Mouse (Mus musculus): ENCODE measurements around the gene Tnfrsf21. TPM values are rescaled to one million over a fixed set of nuclear protein-coding genes. Genes with fewer than 3 reads are reported as not detected.
A peak's percentile ranks its signal among the peaks of the same experiment; 100 is the strongest.

The Tnfrsf21 gene
- polyA plus RNA-seq, 1 experiment = 40.1 TPM

- no peak for DNase-seq (ENCODE audit: low read depth)
Observed at GRCm38 (mm10) chr17:43076801-43077493, 60.6 kb downstream of the Tnfrsf21 start.

GRCm38 (mm10) chr17:43077540-43077939 is 61.2 kb downstream of the Tnfrsf21 start:
- no peak for DNase-seq (ENCODE audit: low read depth)

GRCm38 (mm10) chr17:43081225-43081624 is 64.9 kb downstream of the Tnfrsf21 start:
- DNase-seq (ENCODE audit: low read depth) = peak; percentile 50

- no peak for DNase-seq (ENCODE audit: low read depth)
Observed at GRCm38 (mm10) chr17:43089496-43089895, 73.1 kb downstream of the Tnfrsf21 start.

- no peak for DNase-seq (ENCODE audit: low read depth)
Observed at GRCm38 (mm10) chr17:43090948-43091724, 74.8 kb downstream of the Tnfrsf21 start.

- no peak for DNase-seq (ENCODE audit: low read depth)
Observed at GRCm38 (mm10) chr17:43092280-43092995, 76.1 kb downstream of the Tnfrsf21 start.

- DNase-seq (ENCODE audit: low read depth) = no peak
Observed at GRCm38 (mm10) chr17:43094285-43094684, 77.9 kb downstream of the Tnfrsf21 start.

GRCm38 (mm10) chr17:43097101-43097688 is 80.8 kb downstream of the Tnfrsf21 start:
- DNase-seq (ENCODE audit: low read depth) = no peak

- no peak for DNase-seq (ENCODE audit: low read depth)
Observed at GRCm38 (mm10) chr17:43106108-43106507, 89.8 kb downstream of the Tnfrsf21 start.

GRCm38 (mm10) chr17:43107338-43107737 is 91.0 kb downstream of the Tnfrsf21 start:
- no peak for DNase-seq (ENCODE audit: low read depth)

- peak; percentile 47 for DNase-seq (ENCODE audit: low read depth)
Observed at GRCm38 (mm10) chr17:43109501-43109900, 93.1 kb downstream of the Tnfrsf21 start.

- DNase-seq (ENCODE audit: low read depth) = no peak
Observed at GRCm38 (mm10) chr17:43110168-43110885, 94.0 kb downstream of the Tnfrsf21 start.

- DNase-seq (ENCODE audit: low read depth) = no peak
Observed at GRCm38 (mm10) chr17:43113391-43113984, 97.1 kb downstream of the Tnfrsf21 start.

GRCm38 (mm10) chr17:43114086-43114581 is 97.8 kb downstream of the Tnfrsf21 start:
- DNase-seq (ENCODE audit: low read depth) = no peak

GRCm38 (mm10) chr17:43114926-43115325 is 98.6 kb downstream of the Tnfrsf21 start:
- DNase-seq (ENCODE audit: low read depth) = no peak

GRCm38 (mm10) chr17:43116748-43117147 is 100.4 kb downstream of the Tnfrsf21 start:
- DNase-seq (ENCODE audit: low read depth) = no peak

GRCm38 (mm10) chr17:43119446-43119845 is 103.1 kb downstream of the Tnfrsf21 start:
- DNase-seq (ENCODE audit: low read depth) = no peak

- no peak for DNase-seq (ENCODE audit: low read depth)
Observed at GRCm38 (mm10) chr17:43121096-43121495, 104.7 kb downstream of the Tnfrsf21 start.

GRCm38 (mm10) chr17:43128305-43128704 is 112.0 kb downstream of the Tnfrsf21 start:
- DNase-seq (ENCODE audit: low read depth) = no peak

- no peak for DNase-seq (ENCODE audit: low read depth)
Observed at GRCm38 (mm10) chr17:43128908-43129533, 112.7 kb downstream of the Tnfrsf21 start.

Measured in gonadal fat pad, adult 2 months (tissue).